Mouse (Mus musculus): ENCODE measurements around the gene Nlrp5. TPM values are rescaled to one million over a fixed set of nuclear protein-coding genes. Genes with fewer than 3 reads are reported as not detected.
"Not testable (repeated sequence)": the region's sequence is repeated elsewhere in the genome, so short reads cannot be mapped to it uniquely, and the experiment has no call there.

Gene Nlrp5
- polyA plus RNA-seq (2016; fragmentation: Nextera tagmentation; extraction: Ambion mirVana): not detected in 2 replicates

DNA sequence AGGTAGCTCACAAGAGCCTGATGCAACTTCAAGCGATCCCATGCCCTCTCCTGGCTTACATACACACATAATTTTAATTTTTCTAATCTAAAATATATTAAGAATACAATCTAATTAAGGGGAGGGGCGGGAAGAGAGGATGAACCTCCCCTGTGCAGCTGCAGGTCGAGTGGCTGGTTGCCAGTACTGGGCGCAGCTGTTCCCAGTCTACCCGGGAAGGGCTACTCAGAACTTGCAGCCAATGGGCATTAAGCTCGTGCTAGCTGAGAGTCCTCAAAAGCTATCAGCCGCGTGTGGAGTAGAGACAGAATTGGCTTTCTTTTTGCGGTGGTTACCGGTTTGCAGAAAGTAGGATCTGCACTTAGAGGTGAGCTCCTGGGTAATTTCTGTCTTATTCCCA is at the start of gene Nlrp5:
TSS of gene Nlrp5 (plus strand) at position 301 of the 400 bp plus-strand sequence.
- 74% methylated on average over 10 of the region's 10 CpGs for WGBS
- Histone ChIP-seq H3K36me3 (no peaks in the 10 kb centered on the region), H3K27ac (replicated peaks) (no peak within 1 kb of the TSS), H3K27me3 (ENCODE audit: low read depth, poor library complexity, severe bottlenecking) (no peaks in the 10 kb centered on the region), H3K4me1 (no peaks in the 10 kb centered on the region), H3K4me3 (no peak within 1 kb of the TSS), H3K9me3 (replicated peaks) (peaks cover 72% of the 10 kb centered on the region)
- DNase-seq (ENCODE audit: low spot score): no peak

DNA sequence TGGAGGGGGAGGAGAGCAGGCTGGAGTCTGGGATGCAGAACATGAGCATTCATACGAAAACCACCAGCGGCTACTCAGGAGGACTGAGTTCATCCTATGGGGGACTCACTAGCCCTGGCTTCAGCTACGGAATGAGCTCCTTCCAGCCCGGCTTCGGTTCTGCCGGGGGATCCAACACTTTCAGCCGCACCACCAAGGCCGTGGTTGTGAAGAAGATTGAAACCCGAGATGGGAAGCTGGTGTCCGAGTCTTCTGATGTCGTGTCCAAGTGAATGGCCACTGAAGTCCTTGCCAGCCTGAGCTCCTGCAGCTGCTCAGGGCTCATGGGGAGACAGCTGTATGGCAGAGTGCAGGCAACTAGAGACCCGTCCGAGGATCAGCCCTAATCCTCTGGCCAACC is 27.4 kb upstream of the Nlrp5 start:
- not testable (repeated sequence) for H3K4me1 ChIP-seq; H3K27ac ChIP-seq (replicated peaks); DNase-seq (ENCODE audit: low spot score); H3K4me3 ChIP-seq; H3K27me3 ChIP-seq (ENCODE audit: low read depth, poor library complexity, severe bottlenecking); H3K36me3 ChIP-seq
- H3K9me3 ChIP-seq (replicated peaks): peaks cover 84% of the 10 kb centered on the region
- whole genome bisulfite sequencing: 90% methylated on average over 13 of the region's 13 CpGs

- 77% methylated on average over 3 of the region's 3 CpGs for WGBS
- H3K36me3 ChIP-seq; DNase-seq (ENCODE audit: low spot score); H3K4me3 ChIP-seq; H3K27ac ChIP-seq (replicated peaks); H3K4me1 ChIP-seq; H3K27me3 ChIP-seq (ENCODE audit: low read depth, poor library complexity, severe bottlenecking): not testable (repeated sequence)
- peaks cover 73% of the 10 kb centered on the region for H3K9me3 ChIP-seq (replicated peaks)
Observed at GRCm38 (mm10) chr7:23470201-23470600, 84.5 kb downstream of the Nlrp5 start.

DNA sequence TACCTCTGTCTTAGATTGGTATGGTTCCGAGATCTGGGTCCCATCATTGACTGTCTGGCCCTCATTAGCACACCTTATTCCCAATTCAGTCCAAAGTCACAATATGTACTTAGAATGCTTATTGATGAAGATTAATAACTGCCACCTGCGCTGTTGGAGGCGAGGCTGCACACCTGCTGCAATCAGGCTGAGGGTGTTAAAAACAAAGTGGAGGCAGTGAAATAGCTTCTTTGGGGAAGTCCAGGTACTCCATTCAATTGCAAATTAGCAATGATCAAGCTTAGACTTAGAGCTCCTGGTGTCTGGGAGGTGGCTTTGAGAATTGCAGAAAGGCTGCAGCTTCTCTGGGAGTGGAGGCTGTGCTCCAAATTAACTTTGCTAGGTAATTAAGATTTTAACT is 85.1 kb downstream of the Nlrp5 start:
- H3K9me3 ChIP-seq (replicated peaks): peaks cover 70% of the 10 kb centered on the region
- not testable (repeated sequence) for H3K36me3 ChIP-seq
- 66% methylated on average over 3 of the region's 3 CpGs for WGBS

DNA sequence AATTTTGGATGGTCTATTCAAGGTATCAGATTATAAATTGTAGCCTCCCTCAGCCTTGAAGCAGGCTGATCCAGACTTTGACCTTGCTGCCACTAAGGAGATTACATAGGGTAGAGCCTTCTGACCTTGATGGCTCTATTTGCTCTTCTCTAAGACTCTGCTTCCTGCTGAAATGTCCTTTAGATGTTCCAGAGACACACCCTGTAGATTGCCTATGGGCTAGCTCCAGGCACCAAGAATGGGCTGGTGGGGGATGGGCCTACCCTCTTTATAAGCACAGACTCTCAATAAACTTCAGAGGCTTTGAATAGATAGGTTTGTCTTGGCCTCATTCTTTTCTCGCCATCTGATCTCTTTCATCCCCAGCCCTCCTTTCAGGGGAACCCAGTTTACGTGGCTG is 87.2 kb downstream of the Nlrp5 start:
- not testable (repeated sequence) for H3K36me3 ChIP-seq, H3K4me1 ChIP-seq, H3K4me3 ChIP-seq

More for the DNA sequence above, 85.1 kb downstream of the Nlrp5 start:
- not testable (repeated sequence) for H3K4me1 ChIP-seq; H3K4me3 ChIP-seq; H3K27ac ChIP-seq (replicated peaks); DNase-seq (ENCODE audit: low spot score); H3K27me3 ChIP-seq (ENCODE audit: low read depth, poor library complexity, severe bottlenecking)

More for the DNA sequence above, 87.2 kb downstream of the Nlrp5 start:
- not testable (repeated sequence) for H3K27ac ChIP-seq (replicated peaks); H3K27me3 ChIP-seq (ENCODE audit: low read depth, poor library complexity, severe bottlenecking); DNase-seq (ENCODE audit: low spot score)
- peaks cover 61% of the 10 kb centered on the region for H3K9me3 ChIP-seq (replicated peaks)
- WGBS: 71% methylated on average over 2 of the region's 2 CpGs

Small RNAs within 50 kb of the gene (microRNA-seq; reads per million reads assigned to microRNA genes)
- not detected for gene Gm25196

Other genes with a start within 250 kb of the Nlrp5 start
- gene Gm10662, start 241.4 kb upstream of the Nlrp5 start, polyA plus RNA-seq (2016; fragmentation: Nextera tagmentation; extraction: Ambion mirVana): not detected in 2 replicates
- not detected in 2 replicates for gene Vmn1r165, start 168.6 kb upstream of the Nlrp5 start, polyA plus RNA-seq (2016; fragmentation: Nextera tagmentation; extraction: Ambion mirVana)
- gene Vmn1r166, start 134.2 kb upstream of the Nlrp5 start, polyA plus RNA-seq (2016; fragmentation: Nextera tagmentation; extraction: Ambion mirVana): not detected in 2 replicates
- not detected in 2 replicates for gene Gm6902, start 107.0 kb upstream of the Nlrp5 start, polyA plus RNA-seq (2016; fragmentation: Nextera tagmentation; extraction: Ambion mirVana)
- gene Nlrp4e, start 84.7 kb upstream of the Nlrp5 start, polyA plus RNA-seq (2016; fragmentation: Nextera tagmentation; extraction: Ambion mirVana): not detected in 2 replicates
- not detected in 2 replicates for gene Vmn1r167, start 121.3 kb downstream of the Nlrp5 start, polyA plus RNA-seq (2016; fragmentation: Nextera tagmentation; extraction: Ambion mirVana)
- gene Vmn1r168, start 153.8 kb downstream of the Nlrp5 start, polyA plus RNA-seq (2016; fragmentation: Nextera tagmentation; extraction: Ambion mirVana): not detected in 2 replicates
- not detected in 2 replicates for gene Vmn1r169, start 189.6 kb downstream of the Nlrp5 start, polyA plus RNA-seq (2016; fragmentation: Nextera tagmentation; extraction: Ambion mirVana)
- gene Vmn1r170, start 220.3 kb downstream of the Nlrp5 start, polyA plus RNA-seq (2016; fragmentation: Nextera tagmentation; extraction: Ambion mirVana): not detected in 2 replicates
- gene Vmn1r171, start 244.8 kb downstream of the Nlrp5 start, polyA plus RNA-seq (2016; fragmentation: Nextera tagmentation; extraction: Ambion mirVana): not detected in 2 replicates

Measured in midbrain, embryonic 10.5 days (tissue).